Mouse (Mus musculus): ENCODE results near the gene Inpp5d. TPM values are rescaled to one million over a fixed set of nuclear protein-coding genes. Genes with fewer than 3 reads are reported as not detected.
"Not testable (repeated sequence)": the region's sequence is repeated elsewhere in the genome, so short reads cannot be mapped to it uniquely, and the experiment has no call there.

Inpp5d gene
- total RNA-seq, 2 experiments from 2014 or later: 88.0 to 105 TPM

DNA sequence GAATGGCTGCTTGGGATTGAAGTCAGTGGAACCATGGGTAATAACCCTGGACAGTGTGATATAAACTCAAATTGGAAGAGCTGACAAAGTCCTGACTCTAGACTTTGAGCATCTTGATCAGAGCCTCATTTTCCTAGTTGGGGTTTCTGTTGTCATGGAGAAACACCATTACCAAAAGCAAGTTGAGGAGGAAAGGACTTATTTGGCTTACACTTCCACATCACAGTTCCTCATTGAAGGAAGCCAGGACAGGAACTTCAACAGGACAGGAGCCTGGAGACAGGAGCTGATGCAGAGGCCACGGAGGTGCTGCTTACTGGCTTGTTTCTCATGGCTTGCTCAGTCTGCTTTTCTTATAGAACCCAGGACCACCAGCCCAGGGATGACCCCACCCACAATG, 31.3 kb downstream of the Inpp5d start:
- no peak for ATAC-seq (ENCODE audit: poor library complexity, severe bottlenecking)

DNA sequence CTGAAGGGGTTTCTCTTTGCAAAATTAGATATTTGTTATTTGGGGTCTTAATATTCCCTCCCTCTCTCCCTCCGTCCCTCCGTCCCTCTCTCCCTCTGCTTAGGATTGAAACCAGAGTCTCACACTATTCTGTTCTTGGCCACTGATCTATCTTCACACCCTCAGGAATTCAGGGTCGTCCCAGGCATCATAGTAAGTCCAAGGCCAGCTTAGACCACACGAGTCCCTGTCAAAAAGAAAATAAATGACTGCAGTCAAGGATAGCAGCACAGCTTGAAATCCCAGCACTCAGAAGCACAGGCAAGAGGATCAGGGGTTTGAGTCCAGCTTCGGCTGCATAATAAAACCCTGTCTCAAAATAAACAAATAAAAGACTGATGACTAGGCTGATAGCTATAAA, 35.0 kb downstream of the Inpp5d start:
- ATAC-seq (ENCODE audit: poor library complexity, severe bottlenecking): no peak

DNA sequence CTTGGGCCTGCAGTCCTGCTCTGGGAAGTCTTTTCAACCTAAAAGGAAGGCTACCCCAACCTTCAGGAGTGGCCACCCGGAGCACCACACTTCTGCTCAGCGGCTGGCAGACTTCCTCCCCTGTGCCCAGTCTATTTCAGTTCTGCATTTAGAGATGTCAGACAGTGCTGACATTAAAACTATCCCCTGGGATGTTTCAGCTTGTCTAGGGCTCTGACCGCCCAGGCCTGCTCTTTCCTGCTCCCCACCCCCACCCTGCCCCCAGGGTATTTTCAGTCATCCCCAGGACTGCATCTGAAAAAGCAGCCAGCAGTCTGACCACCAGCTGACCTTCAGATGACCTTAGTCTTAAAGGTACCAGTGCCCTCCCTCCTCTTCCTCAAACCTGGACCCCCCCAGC, 38.0 kb downstream of the Inpp5d start:
- peak; percentile 60 for ATAC-seq (ENCODE audit: poor library complexity, severe bottlenecking)

DNA sequence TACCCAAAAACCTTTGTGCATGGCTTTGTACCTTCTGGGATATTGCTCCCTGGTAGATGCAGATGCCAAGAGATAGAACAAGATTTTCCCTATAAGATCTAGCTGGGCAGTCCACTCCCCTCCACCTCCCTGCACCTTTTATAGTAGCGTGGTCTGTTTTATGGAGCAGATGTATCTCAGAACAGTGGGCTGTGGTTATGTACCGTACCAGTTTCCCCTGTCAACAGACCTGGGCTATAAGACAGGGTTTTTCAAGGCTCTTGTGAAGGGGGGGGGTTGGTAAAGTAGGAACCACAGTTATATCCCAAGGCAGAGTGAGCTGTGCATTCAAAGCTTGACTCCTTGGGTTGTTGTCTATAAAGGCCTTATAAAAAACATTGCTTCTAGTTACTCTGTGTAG, 38.4 kb downstream of the Inpp5d start:
- no peak for ATAC-seq (ENCODE audit: poor library complexity, severe bottlenecking)

DNA sequence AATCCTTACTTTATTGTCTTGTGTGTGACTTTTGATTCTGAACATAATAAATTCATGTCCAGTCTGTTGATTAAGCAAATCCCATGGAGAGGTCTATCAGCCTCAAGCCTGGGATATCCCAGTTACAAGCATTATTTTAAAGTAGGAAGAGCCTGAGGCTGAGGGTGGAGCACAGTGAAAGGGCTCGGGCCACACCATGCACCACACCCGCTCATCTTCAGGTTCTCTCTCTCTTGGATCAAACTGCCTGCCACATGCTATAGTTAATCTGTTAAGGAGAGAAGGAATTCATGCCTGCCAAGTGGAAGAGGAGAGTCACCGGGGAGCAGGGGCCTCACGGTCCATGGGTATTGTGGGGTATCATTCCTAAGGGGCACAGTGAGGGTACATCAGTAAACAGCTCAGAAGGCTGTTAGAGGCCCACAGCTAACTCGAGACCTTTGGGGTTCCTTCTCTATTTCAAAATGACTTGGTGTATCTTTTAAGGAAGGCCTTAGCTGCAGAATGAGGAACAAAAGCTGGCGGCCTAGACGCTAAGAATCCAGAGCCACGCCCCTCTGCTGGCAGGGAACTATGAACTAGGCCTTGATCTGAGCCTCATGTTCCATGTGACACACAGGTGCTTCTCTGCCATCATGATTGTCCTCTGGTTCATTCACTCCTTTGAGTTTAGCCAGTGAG, 39.0 kb downstream of the Inpp5d start:
- ATAC-seq (ENCODE audit: poor library complexity, severe bottlenecking): peak; percentile 91

DNA sequence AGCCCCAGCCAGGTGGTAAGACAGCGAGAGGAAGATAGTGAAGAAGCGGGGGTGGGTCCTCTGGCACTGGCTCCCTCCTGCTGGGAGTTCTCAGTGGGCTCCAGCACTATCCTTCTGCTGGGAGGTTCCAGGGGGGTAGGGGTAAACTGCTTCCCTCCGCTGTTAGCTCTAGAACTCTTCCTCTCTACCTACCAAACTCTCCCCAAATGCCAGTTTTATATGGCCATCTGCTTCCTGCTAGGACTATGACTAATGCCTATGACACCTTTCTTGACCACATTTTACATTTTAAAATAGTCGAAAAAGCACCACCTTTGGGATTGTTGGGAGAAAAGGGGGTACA, 39.5 kb downstream of the Inpp5d start:
- ATAC-seq (ENCODE audit: poor library complexity, severe bottlenecking): peak; percentile 17; the same call in 1 of the 2 replicates

DNA sequence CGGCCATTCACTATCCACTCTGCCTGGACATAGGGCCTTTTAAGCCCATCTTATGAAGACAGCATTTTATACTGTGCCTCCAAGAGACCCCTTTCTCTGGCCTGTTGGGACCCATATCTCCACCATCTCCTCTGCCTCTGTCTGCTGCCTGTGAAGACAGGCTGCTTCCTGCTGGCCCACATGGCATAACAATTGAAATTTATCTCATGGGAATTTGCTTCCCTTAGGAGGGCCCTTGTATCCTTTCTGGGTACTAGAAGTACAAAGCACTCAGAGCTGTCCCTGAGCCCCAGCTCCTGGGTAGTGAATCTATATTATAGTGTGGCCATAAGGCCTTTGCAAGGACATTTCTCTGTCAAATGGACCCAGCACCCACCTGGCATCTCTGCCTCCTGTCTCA, 40.6 kb downstream of the Inpp5d start:
- ATAC-seq (ENCODE audit: poor library complexity, severe bottlenecking): no peak

DNA sequence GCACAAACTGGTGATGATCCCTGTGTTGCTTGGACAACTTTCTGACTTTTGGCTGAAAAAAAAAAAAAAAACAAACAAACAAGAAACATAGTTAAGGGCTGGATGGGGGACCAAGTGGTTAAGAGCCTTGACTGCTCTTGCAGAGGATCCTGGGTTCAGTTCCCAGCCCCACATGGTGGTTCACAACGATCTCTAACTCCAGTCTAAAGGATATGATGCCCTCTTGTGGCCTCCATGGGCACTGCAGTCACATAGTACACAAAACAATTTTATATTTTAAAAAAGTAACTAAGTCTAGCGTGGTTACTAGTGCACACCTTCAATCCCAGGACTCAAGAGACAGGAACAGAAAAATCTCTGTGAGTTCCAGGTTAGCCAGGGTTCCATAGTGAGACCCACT, 43.9 kb downstream of the Inpp5d start:
- ATAC-seq (ENCODE audit: poor library complexity, severe bottlenecking): no peak

DNA sequence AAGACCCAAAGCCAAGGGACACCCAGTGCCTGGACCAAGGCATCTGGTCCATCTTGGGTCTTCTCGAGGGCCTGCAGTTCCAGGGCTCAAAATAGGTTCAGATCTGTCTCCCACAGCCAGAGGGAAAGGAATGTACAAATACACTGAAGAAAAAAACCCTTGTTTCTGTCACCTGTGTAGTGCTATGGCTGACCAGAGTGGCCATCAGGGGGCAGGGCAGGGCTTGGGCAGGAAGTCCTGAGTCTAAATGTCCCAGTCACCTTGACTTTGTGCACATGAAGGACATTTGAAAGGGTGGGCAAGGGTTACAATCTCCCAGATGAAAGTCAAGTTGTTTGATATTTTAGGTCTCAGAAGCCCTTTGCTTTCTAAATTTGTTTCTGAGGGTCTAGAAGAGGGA, 46.9 kb downstream of the Inpp5d start:
- no peak for ATAC-seq (ENCODE audit: poor library complexity, severe bottlenecking)

DNA sequence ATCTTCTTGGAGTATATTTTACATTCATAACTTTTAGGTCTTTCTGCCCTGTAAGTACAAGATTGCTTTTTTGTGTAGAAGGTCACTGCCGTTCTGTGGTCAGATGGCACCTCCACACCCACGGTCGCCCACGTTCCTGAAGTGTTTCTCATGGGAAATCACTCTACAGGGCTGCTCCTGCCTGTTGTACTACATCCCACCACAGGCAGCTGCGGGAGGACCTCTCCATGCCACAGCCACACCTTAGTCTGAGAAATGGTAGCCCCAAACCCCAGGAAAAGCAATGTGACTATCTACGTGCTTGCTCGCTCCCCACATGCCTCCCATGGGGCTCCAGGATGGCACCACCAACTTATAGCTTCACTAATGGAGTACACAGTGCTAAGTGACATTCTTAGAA, 48.2 kb downstream of the Inpp5d start:
- ATAC-seq (ENCODE audit: poor library complexity, severe bottlenecking): no peak

DNA sequence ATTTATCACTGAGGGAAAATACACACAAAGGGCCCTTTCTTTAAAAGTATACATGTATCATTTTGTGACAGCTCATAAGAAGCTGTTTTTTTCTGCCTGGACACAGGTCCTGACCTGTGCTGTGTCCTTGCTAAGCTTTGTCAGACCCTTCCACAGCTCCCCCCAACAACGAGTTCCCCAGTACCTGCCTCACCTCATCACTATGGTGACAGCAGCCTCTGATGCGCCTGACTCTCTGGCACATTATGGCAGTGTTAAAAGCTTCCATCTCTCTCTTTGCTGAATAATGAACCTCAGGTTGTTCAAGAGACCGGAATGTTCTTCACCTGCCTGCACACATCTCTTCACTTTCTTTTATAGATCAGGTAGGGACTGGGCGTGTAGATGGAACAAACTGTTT, 51.4 kb downstream of the Inpp5d start:
- ATAC-seq (ENCODE audit: poor library complexity, severe bottlenecking): no peak

DNA sequence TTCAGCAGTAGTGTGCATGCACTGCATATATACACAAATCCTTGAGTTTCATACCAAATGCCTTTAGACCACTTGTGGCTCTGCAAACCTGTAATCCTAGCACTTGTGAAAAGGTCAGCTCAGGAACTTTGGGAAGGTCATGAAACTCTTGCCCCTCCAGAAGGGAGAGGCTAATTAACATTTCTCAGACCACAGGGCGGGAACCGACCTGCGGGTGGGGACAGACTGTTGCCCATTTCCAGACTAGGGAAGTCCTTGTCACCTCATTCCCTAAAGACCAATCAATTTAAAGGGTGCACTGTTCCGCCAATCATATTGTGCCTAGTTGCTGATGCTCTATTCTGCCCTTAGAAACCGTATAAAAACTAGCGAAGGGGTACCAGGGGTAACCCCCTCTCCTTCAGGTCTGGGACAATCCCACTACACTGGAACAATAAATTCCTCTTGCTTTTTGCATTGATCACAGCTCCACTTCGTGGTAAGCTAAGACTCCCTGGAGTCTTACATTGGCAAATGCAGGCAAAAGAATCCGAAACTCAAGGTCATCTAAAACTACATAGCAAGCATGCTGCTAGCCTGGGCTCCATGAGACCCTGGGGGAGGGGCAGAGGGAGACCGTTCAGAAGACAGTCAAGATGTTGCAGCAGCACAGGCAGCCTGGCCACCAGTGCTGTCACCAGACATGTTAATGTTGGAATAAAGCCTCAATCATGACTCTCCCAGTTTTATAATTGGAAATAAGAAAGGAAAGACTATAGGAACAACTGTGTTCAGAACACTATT, 53.9 kb downstream of the Inpp5d start:
- no peak for ATAC-seq (ENCODE audit: poor library complexity, severe bottlenecking)

DNA sequence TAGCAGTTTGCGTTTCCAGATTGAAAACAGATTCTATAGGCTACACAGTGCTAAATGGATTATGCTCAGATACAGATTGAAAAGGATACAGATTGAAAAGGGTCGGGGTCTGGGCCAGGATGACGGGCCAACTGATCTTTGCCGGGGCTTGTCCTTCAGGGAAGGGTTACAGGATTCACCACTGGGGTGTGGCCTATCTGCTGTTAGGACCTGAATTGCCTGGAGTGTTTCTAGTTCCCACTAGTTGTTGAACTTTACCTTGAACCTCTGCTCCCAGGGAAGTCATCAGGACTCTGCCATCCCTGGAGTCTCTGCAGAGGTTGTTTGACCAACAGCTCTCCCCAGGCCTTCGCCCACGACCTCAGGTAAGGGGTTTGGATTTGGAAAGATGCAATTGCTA, 55.9 kb downstream of the Inpp5d start:
- no peak for ATAC-seq (ENCODE audit: poor library complexity, severe bottlenecking)

DNA sequence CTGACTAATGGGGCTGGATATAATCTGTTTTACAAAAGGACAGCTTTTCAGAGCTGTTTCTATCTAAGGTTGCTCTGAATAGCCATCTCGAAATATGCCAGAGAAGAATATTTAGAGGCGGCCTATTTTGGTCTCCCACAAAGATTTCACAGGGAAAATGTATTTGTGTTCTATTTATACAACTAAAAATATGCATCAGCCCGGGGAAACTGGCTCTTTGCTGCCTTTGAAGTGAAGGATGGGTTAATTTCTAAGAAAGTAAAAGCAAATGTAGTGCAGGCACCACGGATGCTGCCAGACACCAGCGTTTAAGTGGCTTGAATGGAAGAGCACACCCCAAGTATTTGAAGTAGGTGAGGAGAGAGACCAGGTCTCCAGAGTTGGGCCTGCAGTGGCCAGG, 59.0 kb downstream of the Inpp5d start:
- ATAC-seq (ENCODE audit: poor library complexity, severe bottlenecking): no peak

DNA sequence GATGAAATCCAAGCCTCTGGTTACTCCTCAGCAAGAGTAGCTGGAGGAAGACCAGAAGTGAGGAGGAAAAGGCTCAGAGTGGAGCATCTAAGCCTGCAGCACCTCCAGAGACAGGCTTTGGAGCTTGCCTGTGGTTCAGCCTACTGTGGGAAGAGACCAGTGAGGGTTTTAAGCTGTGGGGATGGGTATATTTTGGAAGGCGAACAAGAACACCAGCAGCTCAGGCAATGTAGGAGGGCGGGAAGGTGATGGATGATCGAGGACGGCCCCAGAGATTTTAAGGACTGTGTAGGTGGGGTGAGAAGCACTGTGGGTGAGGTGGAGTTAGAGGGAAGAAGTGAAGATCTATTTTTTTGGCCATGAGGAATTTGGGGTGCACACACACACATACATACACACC, 60.8 kb downstream of the Inpp5d start:
- ATAC-seq (ENCODE audit: poor library complexity, severe bottlenecking): no peak

DNA sequence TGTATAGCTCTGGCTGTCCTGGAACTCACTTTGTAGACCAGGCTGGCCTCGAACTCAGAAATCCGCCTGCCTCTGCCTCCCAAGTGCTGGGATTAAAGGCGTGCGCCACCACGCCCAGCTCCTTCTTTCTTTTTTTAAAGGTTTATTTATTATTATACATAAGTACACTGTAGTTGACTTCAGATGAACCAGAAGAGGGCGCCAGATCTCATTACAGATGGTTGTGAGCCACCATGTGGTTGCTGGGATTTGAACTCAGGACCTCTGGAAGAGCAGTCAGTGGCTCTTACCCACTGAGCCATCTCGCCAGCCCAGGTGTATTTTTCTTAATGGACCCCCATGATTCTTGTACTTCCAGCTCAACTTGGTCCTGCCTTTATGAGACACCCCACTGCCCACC, 62.4 kb downstream of the Inpp5d start:
- ATAC-seq (ENCODE audit: poor library complexity, severe bottlenecking): not testable (repeated sequence)

DNA sequence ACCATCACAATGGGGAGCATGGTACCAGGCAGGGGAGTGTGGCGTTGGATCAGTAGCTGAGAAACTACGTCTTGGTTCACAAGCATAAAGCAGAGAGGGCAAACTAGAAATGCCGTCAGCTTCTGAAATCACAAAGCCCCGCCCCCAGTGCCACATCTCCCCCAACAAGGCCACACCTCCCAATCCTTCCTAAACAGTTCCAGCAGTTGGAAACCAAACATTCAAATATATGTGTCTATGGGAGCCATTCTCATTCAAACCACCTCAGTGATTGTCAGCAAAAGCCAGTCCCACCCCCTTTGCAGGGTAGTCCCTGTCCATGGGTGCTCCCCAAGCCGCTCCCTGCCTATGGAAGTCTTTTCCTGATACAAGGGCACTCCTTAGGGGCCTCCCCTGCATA, 64.0 kb downstream of the Inpp5d start:
- no peak for ATAC-seq (ENCODE audit: poor library complexity, severe bottlenecking)

DNA sequence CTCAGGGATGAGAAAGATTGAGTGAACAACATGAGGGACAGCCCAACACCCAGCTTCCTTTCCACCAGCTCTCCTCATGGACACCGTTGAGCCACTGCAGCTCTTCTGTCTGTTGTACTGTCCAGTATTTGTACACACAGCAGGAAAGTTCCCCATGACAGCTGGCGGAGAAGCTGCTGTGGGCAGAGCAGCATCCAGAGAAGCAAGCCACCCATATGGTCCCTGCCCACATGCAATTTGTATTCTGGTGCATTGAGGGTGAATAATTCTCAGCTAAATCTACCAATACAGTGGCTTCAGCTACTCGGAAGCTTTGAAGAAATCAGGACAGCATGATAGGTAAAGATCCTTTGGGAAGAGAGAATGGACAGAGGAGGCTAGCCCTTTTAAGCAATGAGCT, 64.7 kb downstream of the Inpp5d start:
- no peak for ATAC-seq (ENCODE audit: poor library complexity, severe bottlenecking)

DNA sequence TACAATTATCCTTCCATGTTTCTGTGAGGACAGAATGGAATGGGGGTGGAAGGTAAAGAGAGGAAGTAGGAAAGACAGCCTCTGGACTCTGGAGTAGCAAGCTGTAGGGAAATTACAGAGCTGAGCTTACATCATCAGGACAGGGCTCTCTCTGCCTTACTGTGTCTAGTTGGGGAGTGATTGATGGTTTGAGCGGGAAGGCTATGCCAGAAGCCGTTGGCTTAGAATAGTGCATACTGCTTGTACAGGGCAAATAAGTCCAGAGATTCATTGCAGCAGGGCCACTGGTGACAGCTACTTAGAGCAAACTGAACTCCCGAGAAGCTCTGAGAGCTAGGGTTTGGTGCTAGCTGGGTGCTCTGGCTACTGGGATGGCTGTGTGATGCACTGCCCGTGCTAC, 66.2 kb downstream of the Inpp5d start:
- ATAC-seq (ENCODE audit: poor library complexity, severe bottlenecking): no peak

DNA sequence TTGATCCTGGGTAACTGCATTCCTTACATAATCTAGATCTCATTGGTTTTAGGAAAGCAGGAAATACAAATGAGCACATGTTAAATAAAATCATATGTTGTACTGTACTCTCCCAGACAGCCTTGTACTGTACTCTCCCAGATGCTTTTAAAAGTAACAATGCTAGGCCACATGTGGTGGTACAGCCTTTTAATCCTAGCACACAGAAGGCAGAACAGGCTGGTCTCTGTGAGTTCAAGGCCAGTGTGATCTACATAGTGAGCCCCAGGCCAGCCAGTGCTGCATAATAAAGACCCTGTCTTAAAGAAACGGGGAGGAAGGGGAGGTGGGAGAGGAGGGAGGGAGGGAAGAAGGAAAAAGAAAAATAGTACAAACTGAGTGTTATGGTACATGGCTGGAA, 66.9 kb downstream of the Inpp5d start:
- ATAC-seq (ENCODE audit: poor library complexity, severe bottlenecking): no peak

DNA sequence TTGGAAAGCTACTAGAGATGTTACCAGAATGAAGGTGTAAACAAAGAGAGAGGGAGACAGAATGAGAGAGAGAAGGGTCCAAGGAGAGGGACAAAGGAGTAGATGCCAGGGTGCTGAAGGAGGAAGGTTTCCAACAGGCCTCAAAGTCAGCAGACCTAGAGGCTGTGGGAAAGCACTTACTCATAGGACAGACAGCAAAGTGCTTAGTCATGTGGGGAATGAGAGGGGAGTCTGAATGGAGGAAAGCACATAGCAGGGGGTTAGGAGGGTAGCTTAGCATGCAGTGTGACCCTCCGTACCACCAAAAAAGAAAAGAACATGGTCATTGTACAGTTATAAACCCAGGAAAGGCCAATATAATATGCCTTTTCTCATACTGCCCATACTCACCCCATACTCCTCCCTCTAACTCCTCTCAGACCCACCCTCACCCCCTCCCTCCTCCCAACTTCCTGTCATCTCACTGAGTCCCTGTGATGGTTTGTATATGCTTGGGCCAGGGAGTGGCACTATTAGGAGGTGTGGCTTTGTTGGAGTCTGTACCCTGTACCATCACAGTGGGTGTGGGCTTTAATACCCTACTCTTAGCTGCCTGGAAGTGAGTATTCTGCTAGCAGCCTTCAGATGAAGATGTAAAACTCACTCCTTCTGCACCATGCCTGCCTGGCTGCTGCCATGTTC, 69.7 kb downstream of the Inpp5d start:
- no peak for ATAC-seq (ENCODE audit: poor library complexity, severe bottlenecking)

DNA sequence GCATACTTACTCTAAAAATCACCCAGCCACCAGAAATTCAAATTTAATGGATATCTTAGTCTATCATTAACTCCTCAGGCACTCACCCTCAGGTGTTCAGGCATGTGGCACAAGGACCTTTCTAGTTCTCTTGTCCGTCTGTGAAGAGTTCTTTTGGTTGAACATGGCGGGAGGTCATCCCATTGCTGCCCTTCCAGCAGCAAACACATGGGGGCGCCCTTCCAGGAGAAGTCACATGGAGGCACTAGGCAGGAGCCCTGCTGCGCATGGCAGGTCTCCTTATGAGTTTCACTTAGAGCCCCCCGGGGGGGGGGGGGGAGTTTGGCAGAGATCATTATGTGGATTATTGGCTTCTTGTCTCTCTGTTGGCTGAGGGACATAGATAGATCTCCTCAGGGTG, 76.2 kb downstream of the Inpp5d start:
- ATAC-seq (ENCODE audit: poor library complexity, severe bottlenecking): peak; percentile 53; the same call in 1 of the 2 replicates
